Mouse (Mus musculus): Measurements from ENCODE around the gene Sprn.

- TF ChIP-seq CTCF (IDR thresholded peaks at IDR 0.05; ENCODE audit: borderline replicate concordance, insufficient read depth, low read length), result no peak
- TF ChIP-seq POLR2A (IDR thresholded peaks at IDR 0.05; ENCODE audit: low read depth, low read length), result no peak
These were observed 42.7 kb downstream of the Sprn start for GRCm38 (mm10) chr7:140111943-140112342.
